Mouse (Mus musculus): ENCODE measurements around the gene Shisal2a.
A peak's percentile ranks its signal among the peaks of the same experiment; 100 is the strongest.

The Shisal2a gene

GRCm38 (mm10) chr4:108383183-108383714 is at the start of gene Shisal2a:
Gene Shisal2a, minus strand, starts transcription at chr4:108383349.
- DNase-seq: no peak

DNA sequence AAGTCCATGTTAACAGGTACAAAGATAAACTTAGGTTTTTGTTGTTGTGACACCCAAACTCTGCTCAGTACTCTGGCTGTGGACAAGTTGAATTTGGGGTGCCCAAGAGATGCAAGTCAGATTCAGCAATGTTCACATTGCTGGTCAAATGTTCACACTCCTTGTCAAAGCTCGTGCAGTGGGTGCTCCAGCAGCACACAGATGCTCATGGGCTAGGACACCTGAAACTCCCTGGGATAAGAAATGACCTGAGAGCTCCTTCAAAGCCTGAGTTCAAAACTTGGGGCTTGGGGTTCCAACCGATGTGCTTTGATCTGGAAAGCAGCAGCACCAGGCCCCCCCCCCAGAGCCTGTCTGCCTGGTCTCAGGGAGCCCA is 48.4 kb upstream of the Shisal2a start:
- no peak for DNase-seq

- DNase-seq: no peak
Observed at GRCm38 (mm10) chr4:108430656-108431560, 47.8 kb upstream of the Shisal2a start.

DNA sequence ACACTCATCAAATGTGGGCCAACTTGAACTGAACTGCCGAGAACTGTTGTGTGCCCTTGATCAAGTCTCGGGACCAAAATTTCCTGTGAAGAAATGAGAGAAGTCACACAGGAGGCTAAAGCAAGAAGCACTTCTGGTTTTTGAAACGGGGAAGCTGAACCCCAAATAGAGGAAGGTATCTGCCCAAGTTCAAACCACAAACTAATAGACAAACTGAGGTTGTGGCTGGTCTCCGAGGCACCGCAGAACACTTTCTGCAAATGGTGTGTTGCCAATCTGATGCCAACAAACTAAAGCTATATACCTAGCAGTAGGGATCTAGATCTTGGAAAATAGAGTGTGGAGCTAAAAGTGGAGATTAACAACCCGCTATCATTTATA is 45.2 kb upstream of the Shisal2a start:
- no peak for DNase-seq

DNA sequence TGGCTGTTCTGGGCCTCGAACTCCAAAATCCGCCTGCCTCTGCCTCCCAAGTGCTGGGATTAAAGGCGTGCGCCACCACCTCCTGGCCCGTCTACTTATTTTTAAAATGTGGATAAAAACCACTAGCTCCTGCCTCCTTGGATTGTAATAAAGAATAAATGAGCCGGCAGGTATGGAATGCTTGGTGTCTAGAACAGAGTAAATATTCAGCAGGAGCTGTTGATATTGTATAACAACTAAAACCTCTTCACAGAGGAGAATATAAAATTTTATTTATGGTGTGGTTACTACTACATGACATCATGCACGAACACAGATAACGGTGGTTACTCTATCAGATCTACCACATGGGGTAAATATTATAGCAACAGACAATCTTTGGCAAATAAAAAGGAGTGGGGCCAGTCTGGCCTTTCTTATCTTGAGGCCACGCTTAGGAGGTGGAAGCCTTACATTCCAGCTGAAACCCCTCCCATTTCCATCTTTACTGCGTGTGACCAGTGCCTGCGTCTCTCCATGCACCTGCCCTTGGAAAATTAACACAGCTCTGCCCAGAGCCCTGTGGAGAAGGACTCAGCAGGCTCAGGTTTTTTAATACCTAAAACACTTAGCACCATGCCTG is 44.7 kb upstream of the Shisal2a start:
- DNase-seq: no peak

DNA sequence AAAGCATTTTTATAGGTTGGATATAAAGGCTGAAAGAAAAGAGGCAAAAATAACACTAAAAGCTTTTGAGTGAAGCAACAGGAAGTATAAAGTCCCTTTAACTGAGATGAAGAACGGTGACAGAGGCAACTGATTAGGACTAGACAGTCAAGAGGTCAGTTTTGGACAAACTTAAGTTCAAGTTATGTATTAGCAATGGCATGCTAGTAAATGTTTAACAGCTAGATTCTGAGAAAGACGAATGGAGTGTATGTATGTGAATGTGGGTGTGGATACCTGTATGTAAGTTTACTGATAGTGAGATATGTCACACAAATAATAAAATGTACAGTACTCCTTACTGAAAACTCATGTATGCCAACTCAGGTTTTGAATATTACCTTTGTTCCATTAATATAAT is 41.4 kb upstream of the Shisal2a start:
- DNase-seq: no peak

- no peak for DNase-seq
Observed at GRCm38 (mm10) chr4:108407621-108408020, 24.5 kb upstream of the Shisal2a start.

GRCm38 (mm10) chr4:108406861-108407401 is 23.8 kb upstream of the Shisal2a start, which contains the start of gene Gpx7:
Gene Gpx7, minus strand, starts transcription at chr4:108406961.
- peak; percentile 3 for DNase-seq

- DNase-seq: peak; percentile 72
Observed at GRCm38 (mm10) chr4:108406138-108406860, 23.1 kb upstream of the Shisal2a start.

- no peak for DNase-seq
Observed at GRCm38 (mm10) chr4:108405766-108406137, 22.6 kb upstream of the Shisal2a start.

DNA sequence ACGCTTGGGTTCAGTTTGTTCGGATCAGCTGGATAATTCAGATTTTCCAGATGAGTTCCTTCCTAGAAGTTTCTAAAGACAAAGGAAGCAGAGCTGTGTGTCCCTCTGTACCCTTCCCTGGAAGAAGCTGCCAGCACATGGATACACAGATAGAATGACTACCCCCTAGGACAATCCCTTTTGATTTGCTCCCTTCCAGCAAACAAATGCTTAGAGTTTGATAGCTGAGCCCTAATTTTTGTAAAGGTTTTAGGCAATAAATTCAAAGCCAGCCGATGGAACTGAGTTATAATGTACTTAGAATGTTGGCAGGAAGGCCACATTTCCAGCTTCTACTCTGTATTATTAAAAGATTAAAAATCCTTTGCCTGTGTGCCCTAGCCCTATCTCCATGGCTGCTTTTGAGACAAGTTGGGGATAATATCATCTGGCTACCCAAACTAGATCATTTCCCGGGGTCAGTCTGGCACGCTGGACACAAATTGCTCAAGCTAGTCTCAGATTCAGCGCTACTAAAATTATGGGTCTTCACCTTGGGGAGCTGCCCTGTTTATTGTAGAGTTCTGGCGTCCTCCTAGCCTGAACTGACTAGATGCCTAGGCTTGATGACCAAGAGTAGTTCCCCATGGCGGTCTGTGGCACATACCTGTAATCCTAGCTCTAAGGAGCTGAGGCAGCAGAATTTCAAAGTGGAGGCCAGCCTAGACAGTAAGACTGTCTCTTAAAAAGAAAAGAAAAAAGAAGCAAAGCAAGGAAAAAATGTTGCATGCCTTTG is 20.9 kb upstream of the Shisal2a start:
- no peak for DNase-seq

GRCm38 (mm10) chr4:108400395-108400794 is 17.2 kb upstream of the Shisal2a start:
- DNase-seq: no peak

- DNase-seq: no peak
Observed at GRCm38 (mm10) chr4:108394236-108394635, 11.1 kb upstream of the Shisal2a start.

DNA sequence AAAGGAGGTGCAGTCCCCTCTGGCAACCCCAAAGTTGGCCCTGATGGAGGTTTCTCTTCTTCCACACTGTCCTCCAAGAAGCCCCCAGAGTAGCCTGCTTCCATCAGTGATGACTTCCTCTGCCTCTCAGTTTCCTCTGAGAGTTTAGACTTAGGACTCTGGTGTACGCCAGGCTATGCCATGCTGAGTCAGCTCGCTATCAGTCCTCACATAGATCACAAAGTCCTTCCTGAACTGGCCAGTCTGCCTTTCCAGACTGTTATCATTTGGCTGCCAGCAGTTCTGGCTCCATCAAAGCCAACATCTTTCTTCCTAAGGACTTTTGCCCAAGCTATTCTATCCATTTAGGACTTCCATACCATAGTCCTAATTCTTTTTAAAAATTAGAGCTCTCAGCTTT is 9.4 kb upstream of the Shisal2a start:
- DNase-seq: no peak

- no peak for DNase-seq
Observed at GRCm38 (mm10) chr4:108391124-108391523, 8.0 kb upstream of the Shisal2a start.

DNA sequence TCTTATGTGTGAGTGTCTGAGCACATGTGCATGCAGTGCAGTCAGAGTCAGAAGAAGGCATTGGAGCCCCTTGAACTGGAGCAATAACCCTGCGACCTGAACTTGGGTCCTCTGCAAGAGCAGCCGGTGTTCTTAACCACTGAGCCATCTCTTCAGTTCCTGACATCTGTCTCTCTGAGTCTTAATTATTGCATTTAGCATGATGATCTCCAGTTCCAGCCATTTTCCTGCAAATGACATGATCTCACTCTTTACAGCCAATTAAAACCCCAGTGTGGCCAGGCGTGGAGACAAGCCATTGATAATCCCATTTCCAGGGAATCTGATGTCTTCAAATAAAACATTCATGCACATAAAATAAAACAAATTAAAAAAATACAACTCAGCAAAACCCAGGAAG is 5.6 kb upstream of the Shisal2a start:
- DNase-seq: no peak

DNA sequence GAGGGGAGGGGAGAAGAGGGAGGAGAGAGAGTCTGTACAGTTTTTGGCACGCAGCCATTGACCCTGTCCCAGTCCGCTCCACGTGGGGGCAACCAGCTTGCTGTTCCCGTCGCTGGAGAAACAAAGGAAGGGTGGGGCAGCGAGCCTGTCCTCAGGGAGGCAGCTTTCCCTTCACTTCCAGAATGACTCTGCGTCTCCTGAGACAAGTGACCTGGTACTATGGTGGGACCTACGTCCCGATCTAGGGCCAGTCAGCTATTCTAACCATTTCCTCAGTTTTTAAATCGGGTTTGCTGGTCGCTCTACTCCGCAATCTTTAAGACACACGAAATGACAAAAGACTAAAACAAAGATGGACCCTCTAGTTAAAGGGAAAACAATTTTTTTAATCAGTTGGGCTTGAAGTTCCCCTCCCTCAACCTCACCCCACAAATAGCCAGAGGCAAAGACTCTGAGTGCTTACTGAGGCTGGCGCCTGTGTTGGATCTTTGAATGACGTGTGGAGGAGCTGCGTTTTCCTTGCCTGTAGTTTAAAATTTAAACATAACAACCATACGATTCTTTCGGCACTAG is 4.6 kb upstream of the Shisal2a start:
- peak; percentile 27 for DNase-seq

DNA sequence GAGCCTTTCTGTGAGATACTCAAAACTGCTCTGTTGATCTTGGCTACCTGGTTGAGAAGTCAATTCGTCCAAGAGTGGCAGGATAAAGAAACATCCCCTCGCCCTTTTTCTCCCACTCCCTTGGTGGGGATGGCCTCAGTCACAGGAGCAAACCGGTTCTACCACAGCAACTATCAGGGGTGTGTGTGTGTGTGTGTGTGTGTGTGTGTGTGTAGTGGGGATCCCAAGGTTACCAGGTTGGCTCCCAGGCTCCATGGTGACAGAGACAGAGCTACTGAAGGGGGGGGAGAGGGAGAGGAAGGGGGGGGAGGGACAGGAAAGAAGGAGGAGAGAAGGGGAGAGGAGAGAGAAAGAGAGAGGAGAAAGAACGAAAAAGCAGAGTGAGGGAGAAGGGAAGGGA is 4.0 kb upstream of the Shisal2a start:
- DNase-seq: no peak

GRCm38 (mm10) chr4:108386087-108386486 is 2.9 kb upstream of the Shisal2a start:
- DNase-seq: no peak

DNA sequence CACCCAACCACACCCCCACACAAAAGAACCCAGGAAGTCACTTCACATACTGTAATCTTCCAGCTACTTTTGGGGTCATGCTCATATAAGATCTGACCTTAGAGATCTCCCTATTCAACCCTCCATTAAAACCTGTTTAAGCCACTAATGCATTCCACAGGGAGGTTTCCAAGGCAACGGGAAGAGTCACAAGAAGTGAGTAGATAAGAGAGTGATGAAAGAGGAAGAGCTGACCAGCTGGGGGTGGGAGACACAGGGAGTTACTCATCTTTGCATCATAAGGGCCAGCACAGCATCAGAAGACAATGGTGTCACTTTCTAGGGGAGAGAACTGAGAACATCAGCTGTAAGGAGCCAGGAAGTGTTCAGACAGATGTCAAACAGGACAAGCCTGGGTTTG is 3.0 kb downstream of the Shisal2a start:
- DNase-seq: no peak

GRCm38 (mm10) chr4:108379476-108379875 is 3.7 kb downstream of the Shisal2a start:
- DNase-seq: no peak

GRCm38 (mm10) chr4:108372166-108372565 is 11.0 kb downstream of the Shisal2a start:
- DNase-seq: no peak
